ENCODE assay signal across 12 mouse cellular contexts in genomic region chr19:14505885-14506548, GRCm38 (mm10).
DNase-seq lines count a peak whose midpoint lies in the region; ATAC-seq lines count a peak whose summit lies in the region.
"Had no signal": no experiment of that assay in that cellular context is flagged by ENCODE, and none has a peak within 500 bp of the region (broad histone marks: within the 10 kb centered on the region; RNA-seq: fewer than 3 reads in every experiment).

No protein-coding gene starts in this region.

- no peak overlapping the region for H3K9ac ChIP-seq in forebrain, embryonic 11.5 days (ENCODE audit: low read length)
- H3K9ac ChIP-seq in forebrain, embryonic 16.5 days (replicated peaks; ENCODE audit: low read depth, low read length): no peak overlapping the region
- no peak overlapping the region for H3K9ac ChIP-seq in midbrain, embryonic 11.5 days (ENCODE audit: low read length)
- H3K9ac ChIP-seq: embryonic facial prominence, embryonic 15.5 days had no signal

- no peaks in the 10 kb centered on the region for H3K36me3 ChIP-seq in forebrain, embryonic 11.5 days (ENCODE audit: control insufficient read depth, insufficient read depth, low read length)
- no peaks in the 10 kb centered on the region for H3K36me3 ChIP-seq in forebrain, embryonic 16.5 days (ENCODE audit: control insufficient read depth, insufficient read depth)
- no peaks in the 10 kb centered on the region for H3K36me3 ChIP-seq in midbrain, embryonic 11.5 days (ENCODE audit: control insufficient read depth, insufficient read depth, low read length)
- H3K36me3 ChIP-seq: embryonic facial prominence, embryonic 15.5 days had no signal

- H3K27ac ChIP-seq in forebrain, embryonic 11.5 days (ENCODE audit: low read depth, low read length): no peak overlapping the region; the same call in 1 of the 2 replicates
- H3K27ac ChIP-seq in forebrain, embryonic 16.5 days (ENCODE audit: low read length): no peak overlapping the region
- H3K27ac ChIP-seq in midbrain, embryonic 11.5 days (ENCODE audit: low read depth, low read length): no peak overlapping the region
- H3K27ac ChIP-seq: embryonic facial prominence, embryonic 15.5 days had no signal

- no peaks in the 10 kb centered on the region; the same call in 1 of the 2 replicates for H3K9me3 ChIP-seq in forebrain, embryonic 11.5 days (ENCODE audit: control insufficient read depth, low read length)
- no peaks in the 10 kb centered on the region for H3K9me3 ChIP-seq in forebrain, embryonic 16.5 days (ENCODE audit: control insufficient read depth, low read length)
- no peaks in the 10 kb centered on the region for H3K9me3 ChIP-seq in midbrain, embryonic 11.5 days (ENCODE audit: control insufficient read depth, low read length)
- H3K9me3 ChIP-seq: embryonic facial prominence, embryonic 15.5 days had no signal

- peak; percentile 22; the same call in 1 of the 2 replicates for ATAC-seq in forebrain, embryonic 11.5 days (replicated peaks; ENCODE audit: low FRiP score)
- no peak for ATAC-seq in forebrain, embryonic 16.5 days
- ATAC-seq in hematopoietic stem cell, adult 5-6 weeks (replicated peaks in 1 of 2; ENCODE audit: insufficient read depth in 1 of 2, low FRiP score in 2 of 2, low TSS enrichment in 1 of 2, low read depth in 1 of 2, poor library complexity in 2 of 2, severe bottlenecking in 2 of 2): peak; percentile 31 to 34; a peak in 2 of 4 replicates
- peak; percentile 20 for ATAC-seq in midbrain, embryonic 11.5 days (ENCODE audit: low FRiP score)

- H3K4me3 ChIP-seq in forebrain, embryonic 11.5 days (ENCODE audit: low read depth, low read length): no peak overlapping the region
- H3K4me3 ChIP-seq in forebrain, embryonic 16.5 days (replicated peaks; ENCODE audit: low read length): no peak overlapping the region
- H3K4me3 ChIP-seq in midbrain, embryonic 11.5 days (ENCODE audit: low read depth, low read length): no peak overlapping the region
- H3K4me3 ChIP-seq: embryonic facial prominence, embryonic 15.5 days had no signal

- no peak overlapping the region for H3K4me2 ChIP-seq in forebrain, embryonic 11.5 days (ENCODE audit: low read depth, low read length, severe bottlenecking)
- no peak overlapping the region for H3K4me2 ChIP-seq in forebrain, embryonic 16.5 days (ENCODE audit: low read length)
- peak overlapping the region; percentile 19; the same call in 1 of the 2 replicates for H3K4me2 ChIP-seq in midbrain, embryonic 11.5 days
- H3K4me2 ChIP-seq: embryonic facial prominence, embryonic 15.5 days had no signal

- 50% methylated on average over 2 of the region's 2 CpGs for WGBS in forebrain, embryonic 11.5 days
- 56% methylated on average over 2 of the region's 2 CpGs for WGBS in forebrain, embryonic 16.5 days
- WGBS in midbrain, embryonic 11.5 days: 45% methylated on average over 2 of the region's 2 CpGs

- H3K27me3 ChIP-seq in forebrain, embryonic 11.5 days (ENCODE audit: control insufficient read depth, insufficient read depth, low read length): peaks cover 4% of the 10 kb centered on the region; the same call in 1 of the 2 replicates
- H3K27me3 ChIP-seq in forebrain, embryonic 16.5 days (replicated peaks; ENCODE audit: control insufficient read depth, insufficient read depth, low read length): no peaks in the 10 kb centered on the region
- peaks cover 29% of the 10 kb centered on the region for H3K27me3 ChIP-seq in midbrain, embryonic 11.5 days (ENCODE audit: control insufficient read depth, insufficient read depth, low read length)
- H3K27me3 ChIP-seq: embryonic facial prominence, embryonic 15.5 days had no signal

- H3K4me1 ChIP-seq in forebrain, embryonic 11.5 days (replicated peaks; ENCODE audit: control insufficient read depth, insufficient read depth, low read length): peaks cover 25% of the 10 kb centered on the region
- peaks cover 43% of the 10 kb centered on the region for H3K4me1 ChIP-seq in forebrain, embryonic 16.5 days (replicated peaks; ENCODE audit: control insufficient read depth, insufficient read depth, low read length)
- H3K4me1 ChIP-seq in midbrain, embryonic 11.5 days (ENCODE audit: control insufficient read depth, insufficient read depth, low read length): peaks cover 55% of the 10 kb centered on the region

- DNase-seq in forebrain, embryonic 11.5 days (ENCODE audit: low spot score): no peak
- DNase-seq in CD4-positive helper T cell, adult 2 months (ENCODE audit: low read depth, low spot score): peak; percentile 9
- DNase-seq in midbrain, embryonic 11.5 days (ENCODE audit: low spot score, missing footprints): peak; percentile 90
- DNase-seq in cerebellum, adult 18-20 months: no peak
- DNase-seq in thymus, postnatal 4 days: no peak
- no peak for DNase-seq in adrenal gland, postnatal 25 days
- DNase-seq: cerebellum, postnatal 36 days; kidney, adult 2 months; lung, adult 18-20 months had no signal

Comparison
In these comparisons a context has a peak if more than half of its experiments do, and no peak if none do; other contexts are left out.
1. DNase-seq: peak in CD4-positive helper T cell, adult 2 months (single experiment) and midbrain, embryonic 11.5 days (single experiment); none in forebrain, embryonic 11.5 days (single experiment), cerebellum, adult 18-20 months (0 of 2), thymus, postnatal 4 days (single experiment) and adrenal gland, postnatal 25 days (single experiment).